Comparison of ENCODE assay signal across 11 mouse cellular contexts in genomic region chr4:44031521-44031920, GRCm38 (mm10). TPM values are rescaled to one million over a fixed set of nuclear protein-coding genes. Genes with fewer than 3 reads are reported as not detected.
DNase-seq lines count a peak whose midpoint lies in the region; ATAC-seq and TF ChIP-seq lines count a peak whose summit lies in the region.
"Had no signal": no experiment of that assay in that cellular context is flagged by ENCODE, and none has a peak within 500 bp of the region (broad histone marks: within the 10 kb centered on the region; RNA-seq: fewer than 3 reads in every experiment).

No protein-coding gene starts in this region.

- peak; percentile 55 for DNase-seq in kidney, adult 11 months
- no peak for DNase-seq in MEL (ENCODE audit: low read depth, low spot score)
- DNase-seq in Muller cell, postnatal 12 days (ENCODE audit: inconsistent ontology term) = peak; percentile 40
- DNase-seq in heart, adult 9 months (ENCODE audit: low spot score in 2 of 2) = peak; percentile 51 to 62
- no peak for DNase-seq in T-cell, adult 2 months (ENCODE audit: low spot score)
- no peak for DNase-seq in spleen, postnatal 14 days (ENCODE audit: low spot score in 2 of 2)
- DNase-seq: layer of hippocampus, adult 9-11 months had no signal

- no peak overlapping the region for H3K27ac ChIP-seq in kidney, embryonic 15.5 days
- H3K27ac ChIP-seq in MEL (ENCODE audit: control insufficient read depth, low read depth, low read length) = no peak overlapping the region
- H3K27ac ChIP-seq: limb, embryonic 15.5 days; neural tube, embryonic 13.5 days had no signal

- no peaks in the 10 kb centered on the region for H3K27me3 ChIP-seq in kidney, embryonic 15.5 days
- H3K27me3 ChIP-seq in MEL (ENCODE audit: control insufficient read depth in 1 of 2, insufficient read depth in 2 of 2, low read length in 2 of 2) = no peaks in the 10 kb centered on the region
- H3K27me3 ChIP-seq: limb, embryonic 15.5 days; neural tube, embryonic 13.5 days had no signal

- no peak for TF ChIP-seq RAD21 in MEL (IDR thresholded peaks at IDR 0.05; ENCODE audit: low read depth, low read length)

- no peak for TF ChIP-seq EP300 in MEL (IDR thresholded peaks at IDR 0.05; ENCODE audit: low read depth in 1 of 2, low read length in 2 of 2)

- H3K4me1 ChIP-seq in kidney, embryonic 15.5 days = no peaks in the 10 kb centered on the region
- H3K4me1 ChIP-seq in MEL (ENCODE audit: control insufficient read depth in 1 of 2, insufficient read depth in 2 of 2, low read length in 2 of 2) = no peaks in the 10 kb centered on the region
- H3K4me1 ChIP-seq: limb, embryonic 15.5 days; neural tube, embryonic 13.5 days had no signal

- H3K4me3 ChIP-seq in kidney, embryonic 15.5 days (replicated peaks) = no peak overlapping the region
- H3K4me3 ChIP-seq in MEL (ENCODE audit: control insufficient read depth in 1 of 2, insufficient read depth in 1 of 2, low read depth in 2 of 2, low read length in 2 of 2) = no peak overlapping the region
- H3K4me3 ChIP-seq: limb, embryonic 15.5 days; neural tube, embryonic 13.5 days had no signal

- TF ChIP-seq CTCF in MEL (IDR thresholded peaks at IDR 0.05 in 2 of 3, conservative IDR thresholded peaks at IDR 0.05 in 1 of 3; ENCODE audit: control insufficient read depth in 1 of 3, insufficient read depth in 1 of 3, low read depth in 2 of 3, low read length in 3 of 3, poor library complexity in 1 of 3, severe bottlenecking in 1 of 3) = no peak

- H3K9ac ChIP-seq in kidney, embryonic 15.5 days = no peak overlapping the region
- no peak overlapping the region for H3K9ac ChIP-seq in MEL (ENCODE audit: control insufficient read depth, low read depth, low read length, poor library complexity, severe bottlenecking)
- H3K9ac ChIP-seq: limb, embryonic 15.5 days; neural tube, embryonic 13.5 days had no signal

- no peak for TF ChIP-seq POLR2A in MEL (IDR thresholded peaks at IDR 0.05; ENCODE audit: control insufficient read depth in 1 of 2, insufficient read depth in 1 of 2, low read depth in 1 of 2, low read length in 2 of 2, poor library complexity in 1 of 2)

- H3K4me2 ChIP-seq in kidney, embryonic 15.5 days = no peak overlapping the region
- H3K4me2 ChIP-seq: limb, embryonic 15.5 days; neural tube, embryonic 13.5 days had no signal

- H3K79me2 ChIP-seq in MEL (ENCODE audit: control insufficient read depth, insufficient read depth, low read length, poor library complexity) = no peaks in the 10 kb centered on the region

- ATAC-seq in kidney, embryonic 15.5 days (replicated peaks; ENCODE audit: low FRiP score) = no peak

- WGBS in kidney, embryonic 15.5 days = 84% methylated on average over 5 of the region's 5 CpGs

- H3K36me3 ChIP-seq in kidney, embryonic 15.5 days = peaks cover 94% of the 10 kb centered on the region
- H3K36me3 ChIP-seq in MEL (ENCODE audit: control insufficient read depth in 1 of 2, insufficient read depth in 2 of 2, low read length in 2 of 2) = peaks cover 0 to 13% of the 10 kb centered on the region in 2 experiments; a peak in 2 of 4 replicates

- H3K9me3 ChIP-seq in kidney, embryonic 15.5 days (replicated peaks) = no peaks in the 10 kb centered on the region
- H3K9me3 ChIP-seq in MEL (replicated peaks; ENCODE audit: insufficient read depth, low read length) = no peaks in the 10 kb centered on the region
- H3K9me3 ChIP-seq: G1E; limb, embryonic 15.5 days; neural tube, embryonic 13.5 days had no signal

TF ChIP-seq in MEL, 35 proteins besides CTCF, POLR2A, EP300 and RAD21:
- TF ChIP-seq POLR2AphosphoS2 (IDR thresholded peaks at IDR 0.05; ENCODE audit: low read length) (0 out of 2 replicates have a peak, but pooled peaks have one; percentile 23), POLR2AphosphoS5 (IDR thresholded peaks at IDR 0.05; ENCODE audit: borderline replicate concordance, low read depth, low read length) (no peak), E2F4 (IDR thresholded peaks at IDR 0.05; ENCODE audit: borderline replicate concordance, low read depth, low read length) (no peak), SMC3 (IDR thresholded peaks at IDR 0.05; ENCODE audit: low read depth, low read length) (no peak), ZKSCAN1 (IDR thresholded peaks at IDR 0.05; ENCODE audit: low read depth, low read length) (no peak), UBTF (IDR thresholded peaks at IDR 0.05; ENCODE audit: borderline replicate concordance, insufficient read depth, low read depth, low read length) (no peak)

RNA-seq across cellular contexts. Expression of gene Clta, which starts 27.3 kb away (rescaled TPM):
- polyA plus RNA-seq in kidney, embryonic 15.5 days (2015; fragmentation: Nextera tagmentation; extraction: Ambion mirVana) = 231 and 236 TPM in 2 replicates
- total RNA-seq in MEL (2012; rRNA removed) = 426 and 451 TPM in 2 replicates
- 100 to 1,000 TPM in 1 of 2 experiments, not detected in 1; 589 TPM for polyA plus RNA-seq in MEL (2012; ENCODE audit: insufficient read depth in 1 of 2, insufficient read length in 2 of 2, low read depth in 1 of 2, low replicate concordance in 2 of 2, missing spikeins in 1 of 2)

RNA-seq across cellular contexts. Expression of gene Ccin, which starts 48.2 kb away (rescaled TPM):
- polyA plus RNA-seq in kidney, embryonic 15.5 days (2015; fragmentation: Nextera tagmentation; extraction: Ambion mirVana) = not detected in 2 replicates
- not detected in 2 replicates for total RNA-seq in MEL (2012; rRNA removed)
- under 1 TPM in 1 of 2 experiments, not detected in 1; 0.04 TPM for polyA plus RNA-seq in MEL (2012; ENCODE audit: insufficient read depth in 1 of 2, insufficient read length in 2 of 2, low read depth in 1 of 2, low replicate concordance in 2 of 2, missing spikeins in 1 of 2)
- total RNA-seq: G1E had no signal
- polyA plus RNA-seq: G1E; limb, embryonic 15.5 days; neural tube, embryonic 13.5 days had no signal

RNA-seq across cellular contexts. Expression of gene Gne, which starts 52.5 kb away (rescaled TPM):
- polyA plus RNA-seq in kidney, embryonic 15.5 days (2015; fragmentation: Nextera tagmentation; extraction: Ambion mirVana) = 22.5 and 25.3 TPM in 2 replicates
- 28.2 and 32.4 TPM in 2 replicates for total RNA-seq in MEL (2012; rRNA removed)
- polyA plus RNA-seq in MEL (2012; ENCODE audit: insufficient read depth in 1 of 2, insufficient read length in 2 of 2, low read depth in 1 of 2, low replicate concordance in 2 of 2, missing spikeins in 1 of 2) = 100 to 1,000 TPM in 1 of 2 experiments, 10 to 100 TPM in 1; 53.0 to 127 TPM

Comparison
In these comparisons a context has a peak if more than half of its experiments do, and no peak if none do; other contexts are left out.
1. DNase-seq: peak in kidney, adult 11 months (single experiment), Muller cell, postnatal 12 days (single experiment) and heart, adult 9 months (2 of 2); none in MEL (single experiment), T-cell, adult 2 months (single experiment) and spleen, postnatal 14 days (0 of 2).